1 mouse cellular context compared by ENCODE assay signal in genomic region chr12:84060946-84061345, GRCm38 (mm10).
A peak's percentile ranks its signal among the peaks of the same experiment; 100 is the strongest.
TF ChIP-seq lines count a peak whose summit lies in the region.

No protein-coding gene starts in this region.

TF ChIP-seq in MEL, 35 proteins besides CTCF, POLR2A, EP300 and RAD21:
- TF ChIP-seq HCFC1 (IDR thresholded peaks at IDR 0.05; ENCODE audit: low read depth, low read length) = no peak
- TF ChIP-seq MAFK (IDR thresholded peaks at IDR 0.05; ENCODE audit: borderline replicate concordance, low read depth, low read length) = no peak
- no peak; the same call in 1 of the 2 replicates for TF ChIP-seq TCF12 (IDR thresholded peaks at IDR 0.05; ENCODE audit: low read depth, low read length)
- TF ChIP-seq KAT2A (conservative IDR thresholded peaks at IDR 0.05; ENCODE audit: low read depth, low read length) = no peak
- no peak for TF ChIP-seq NELFE (IDR thresholded peaks at IDR 0.05; ENCODE audit: low read depth, low read length)
- TF ChIP-seq ZC3H11A (IDR thresholded peaks at IDR 0.05; ENCODE audit: low read depth, low read length) = peak; percentile 93
- TF ChIP-seq SMC3 (IDR thresholded peaks at IDR 0.05; ENCODE audit: low read depth, low read length) = peak; percentile 91
- TF ChIP-seq MAX (IDR thresholded peaks at IDR 0.05; ENCODE audit: low read length) = no peak
- no peak for TF ChIP-seq E2F4 (IDR thresholded peaks at IDR 0.05; ENCODE audit: borderline replicate concordance, low read depth, low read length)
- no peak for TF ChIP-seq CHD2 (IDR thresholded peaks at IDR 0.05; ENCODE audit: low read length)
- TF ChIP-seq ZNF384 (IDR thresholded peaks at IDR 0.05; ENCODE audit: low read depth, low read length) = peak; percentile 75
- peak; percentile 61; the same call in 1 of the 2 replicates for TF ChIP-seq MAZ (IDR thresholded peaks at IDR 0.05; ENCODE audit: low read depth, low read length)
- peak; percentile 45; the same call in 1 of the 2 replicates for TF ChIP-seq ZKSCAN1 (IDR thresholded peaks at IDR 0.05; ENCODE audit: low read depth, low read length)
- TF ChIP-seq JUND (IDR thresholded peaks at IDR 0.05; ENCODE audit: low read depth, low read length) = no peak
TF ChIP-seq in MEL: peak in this region for 5.
